Mouse (Mus musculus): ENCODE data around the gene Pik3cd.

Pik3cd gene

DNA sequence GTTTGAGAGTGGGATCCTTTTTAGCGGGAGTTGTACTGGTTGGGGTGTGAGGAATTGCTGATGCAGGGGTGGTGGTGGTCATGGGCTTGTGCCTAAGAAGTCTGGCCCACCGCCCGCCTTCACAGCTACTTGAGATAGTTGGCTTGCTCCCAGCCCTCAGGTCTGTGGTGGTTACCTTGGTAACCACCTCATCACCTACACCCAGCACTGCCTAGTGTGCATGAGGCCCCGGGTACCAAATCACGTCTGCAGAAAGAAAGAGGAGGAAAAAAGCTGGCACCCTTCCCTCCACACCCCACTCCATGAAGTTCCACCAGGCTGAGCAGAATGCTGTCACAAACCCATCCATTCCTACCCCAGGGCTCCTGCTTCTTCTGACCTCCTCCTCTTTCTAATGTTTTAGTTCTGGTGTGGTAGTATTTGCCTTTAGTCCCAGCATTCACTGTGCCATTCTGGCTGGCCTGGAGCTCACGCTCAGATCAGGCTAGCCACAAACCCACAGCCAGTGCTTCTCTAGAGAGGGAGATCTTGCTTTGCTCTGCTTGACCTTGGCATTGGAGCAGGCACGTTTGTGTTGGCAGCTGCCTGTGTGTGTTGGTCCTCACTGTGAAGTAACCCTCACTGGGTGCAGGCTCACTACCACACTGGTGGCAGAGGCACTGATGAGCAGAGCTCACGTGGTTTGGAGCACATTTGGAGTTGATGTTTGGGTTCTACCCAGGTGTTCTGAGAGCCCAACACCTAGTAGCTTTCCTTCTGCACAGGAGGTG is 92.9 kb downstream of the Pik3cd start:
- DNase-seq (ENCODE audit: low spot score in 2 of 2): no peak

- no peak for DNase-seq (ENCODE audit: low spot score in 2 of 2)
Measured at GRCm38 (mm10) chr4:149608309-149608638, 94.1 kb downstream of the Pik3cd start.

- DNase-seq (ENCODE audit: low spot score in 2 of 2): no peak
Measured at GRCm38 (mm10) chr4:149607591-149608308, 94.6 kb downstream of the Pik3cd start.

DNA sequence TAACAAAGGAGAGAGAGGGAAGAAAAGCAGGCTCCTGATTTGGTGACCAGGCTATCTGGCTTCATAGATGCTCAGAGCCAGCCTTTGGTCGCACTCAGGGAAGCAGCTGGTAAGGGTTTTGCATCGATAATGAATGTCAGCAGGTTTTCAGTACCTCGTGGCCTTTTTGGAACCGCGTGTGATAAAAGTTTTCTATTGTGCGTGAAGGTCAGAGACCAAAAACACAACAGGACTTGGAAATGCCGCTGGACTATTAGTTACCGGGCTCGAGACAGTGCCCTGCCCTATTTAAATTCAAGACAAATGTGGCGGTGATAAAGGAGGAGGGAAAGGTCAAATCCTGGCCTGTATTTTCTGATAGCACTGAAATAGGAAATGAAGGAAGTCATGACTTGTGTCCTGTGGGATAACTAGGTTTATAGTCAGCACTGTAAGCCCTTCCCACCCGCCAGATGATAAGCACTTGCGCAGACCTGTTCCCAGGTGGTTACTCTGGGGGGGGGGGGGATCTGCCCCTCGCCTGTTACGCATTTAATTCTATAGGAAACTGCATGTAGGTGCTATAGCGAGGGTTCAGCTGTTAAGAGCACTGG is 95.5 kb downstream of the Pik3cd start:
- no peak for DNase-seq (ENCODE audit: low spot score in 2 of 2)

- DNase-seq (ENCODE audit: low spot score in 2 of 2): no peak
Measured at GRCm38 (mm10) chr4:149606056-149606455, 96.3 kb downstream of the Pik3cd start.

GRCm38 (mm10) chr4:149604518-149604917 is 97.9 kb downstream of the Pik3cd start:
- no peak for DNase-seq (ENCODE audit: low spot score in 2 of 2)

GRCm38 (mm10) chr4:149603860-149604259 is 98.5 kb downstream of the Pik3cd start:
- DNase-seq (ENCODE audit: low spot score in 2 of 2): no peak

DNA sequence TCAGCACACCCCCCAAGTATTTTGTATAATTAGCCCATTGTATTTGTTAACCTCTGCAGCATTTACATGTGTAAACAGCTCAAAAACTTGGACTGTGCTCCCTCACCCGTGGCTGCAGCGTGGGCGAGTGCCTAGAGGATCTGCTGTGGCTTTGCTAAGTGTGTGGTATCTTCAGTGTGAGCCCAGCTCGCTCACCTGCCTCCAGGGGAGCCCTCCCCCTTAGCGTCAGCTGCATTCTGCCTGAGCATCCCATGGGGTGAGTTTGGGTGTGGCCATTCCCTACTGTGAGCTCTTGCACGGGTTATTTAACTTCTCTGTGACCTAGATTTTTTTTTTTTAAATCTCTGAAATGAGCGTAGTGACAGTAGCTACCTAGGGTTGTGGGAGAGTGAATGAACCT is 100.1 kb downstream of the Pik3cd start:
- no peak for DNase-seq (ENCODE audit: low spot score in 2 of 2)

DNA sequence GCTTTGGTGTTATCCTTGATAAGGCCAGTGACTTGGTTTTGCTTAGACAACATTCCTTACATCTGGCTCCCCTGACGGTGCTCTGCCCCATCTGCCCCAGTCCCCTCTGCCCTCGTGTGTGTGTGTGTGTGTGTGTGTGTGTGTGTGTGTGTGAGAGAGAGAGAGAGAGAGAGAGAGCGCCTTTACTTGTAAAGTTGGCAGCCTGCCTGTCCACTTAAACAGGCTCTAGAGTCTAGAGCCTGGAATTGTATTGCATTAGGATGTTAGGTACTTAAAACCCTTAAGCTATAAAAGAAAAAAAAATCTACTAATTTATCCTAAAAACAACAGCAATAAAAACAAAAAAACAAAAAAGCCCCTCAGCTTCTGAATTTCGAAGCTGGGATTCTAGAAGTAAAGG is 100.9 kb downstream of the Pik3cd start:
- DNase-seq (ENCODE audit: low spot score in 2 of 2): no peak

- no peak for DNase-seq (ENCODE audit: low spot score in 2 of 2)
Measured at GRCm38 (mm10) chr4:149600130-149600529, 102.2 kb downstream of the Pik3cd start.

GRCm38 (mm10) chr4:149599549-149599948 is 102.8 kb downstream of the Pik3cd start:
- no peak for DNase-seq (ENCODE audit: low spot score in 2 of 2)

Data from frontal cortex, postnatal 10 days (tissue).